Mouse (Mus musculus): ENCODE data around the gene Fitm1.

The Fitm1 gene

DNA sequence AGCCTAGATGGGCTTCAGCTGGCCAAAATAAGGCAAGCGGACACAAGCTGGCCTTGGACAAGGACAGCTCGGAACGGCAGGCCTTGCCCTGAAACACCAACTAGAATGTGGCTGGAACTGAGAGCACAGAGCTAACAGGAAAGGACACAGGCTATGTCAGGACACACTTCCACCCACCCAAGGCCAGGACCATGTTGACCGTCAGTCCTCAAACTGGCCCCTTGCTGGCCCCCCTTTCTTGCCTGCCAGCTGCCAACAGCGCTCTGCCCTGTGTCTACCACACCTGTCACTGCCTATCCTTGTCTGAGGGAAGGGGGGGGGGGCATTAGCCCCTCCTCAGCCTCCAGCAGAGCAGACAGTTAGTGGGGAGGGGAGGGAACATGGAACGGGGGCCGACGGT is at the start of gene Fitm1:
Fitm1 (plus strand) TSS at position 316 of the 400 bp plus-strand sequence.
- no peak for DNase-seq (ENCODE audit: low spot score)

GRCm38 (mm10) chr14:55526674-55527073 is 48.7 kb upstream of the Fitm1 start:
- no peak for DNase-seq (ENCODE audit: low spot score)

- no peak for DNase-seq (ENCODE audit: low spot score)
These were observed 47.5 kb upstream of the Fitm1 start for GRCm38 (mm10) chr14:55527940-55528339.

- no peak for DNase-seq (ENCODE audit: low spot score)
These were observed 39.2 kb upstream of the Fitm1 start for GRCm38 (mm10) chr14:55536116-55536745.

DNA sequence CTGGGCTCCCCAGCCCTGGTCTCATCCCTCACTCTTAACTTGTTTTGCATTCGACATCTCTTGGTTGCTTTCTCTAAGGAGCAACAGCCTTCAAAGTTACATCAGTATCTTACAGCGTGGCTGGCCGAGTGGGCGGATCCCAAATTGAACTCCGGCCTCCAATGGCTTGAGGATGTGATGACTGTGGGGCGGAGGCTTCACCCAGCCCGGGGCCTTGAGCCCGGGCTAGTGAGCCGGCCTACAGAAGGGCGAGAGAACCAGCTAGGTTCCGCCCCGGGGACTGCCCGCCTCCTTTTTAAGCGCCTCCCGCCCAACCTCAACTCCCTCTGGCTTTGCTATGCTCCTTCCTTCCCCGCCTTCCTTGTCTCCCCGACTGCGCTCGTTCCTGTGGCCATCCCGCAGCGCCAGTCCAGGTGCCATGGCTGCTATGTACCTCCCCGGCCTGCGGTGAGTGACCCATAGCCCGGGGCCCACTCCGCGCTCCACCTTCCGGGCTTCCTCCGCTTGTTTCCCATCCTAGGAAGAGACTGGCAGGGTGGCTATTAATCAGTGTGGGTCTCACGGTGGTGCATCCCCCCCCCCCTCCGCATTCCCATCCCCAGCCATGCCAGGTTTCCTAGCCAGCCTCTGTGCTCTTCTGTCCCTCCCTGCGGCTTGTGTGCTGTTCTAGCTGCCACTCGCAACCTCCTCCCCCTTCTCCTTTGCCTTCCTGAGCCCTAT is 35.2 kb upstream of the Fitm1 start, which contains the start of gene Pck2:
Pck2 (plus strand) TSS at position 200 of the 720 bp plus-strand sequence.
- peak; percentile 93 for DNase-seq (ENCODE audit: low spot score)

- peak; percentile 77 for DNase-seq (ENCODE audit: low spot score)
These were observed 34.6 kb upstream of the Fitm1 start for GRCm38 (mm10) chr14:55540787-55541321.

- DNase-seq (ENCODE audit: low spot score) = no peak
These were observed 33.1 kb upstream of the Fitm1 start for GRCm38 (mm10) chr14:55542268-55542667.

DNA sequence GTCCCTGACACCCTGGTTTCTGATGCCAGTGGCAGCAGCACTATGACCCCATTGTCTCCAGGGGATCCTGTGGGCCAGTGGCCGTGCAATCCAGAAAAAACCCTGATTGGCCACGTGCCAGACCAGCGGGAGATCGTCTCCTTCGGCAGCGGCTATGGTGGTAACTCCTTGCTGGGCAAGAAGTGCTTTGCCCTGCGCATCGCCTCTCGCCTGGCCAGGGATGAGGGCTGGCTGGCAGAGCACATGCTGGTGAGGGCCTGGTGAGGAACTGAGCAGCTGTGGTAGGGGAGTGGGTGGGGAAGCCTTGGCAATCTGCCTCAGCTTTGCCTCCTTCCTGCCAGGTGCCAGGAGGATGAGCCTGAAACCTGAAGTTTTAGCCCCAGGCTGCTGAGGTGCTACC is 31.1 kb upstream of the Fitm1 start:
- no peak for DNase-seq (ENCODE audit: low spot score)

DNA sequence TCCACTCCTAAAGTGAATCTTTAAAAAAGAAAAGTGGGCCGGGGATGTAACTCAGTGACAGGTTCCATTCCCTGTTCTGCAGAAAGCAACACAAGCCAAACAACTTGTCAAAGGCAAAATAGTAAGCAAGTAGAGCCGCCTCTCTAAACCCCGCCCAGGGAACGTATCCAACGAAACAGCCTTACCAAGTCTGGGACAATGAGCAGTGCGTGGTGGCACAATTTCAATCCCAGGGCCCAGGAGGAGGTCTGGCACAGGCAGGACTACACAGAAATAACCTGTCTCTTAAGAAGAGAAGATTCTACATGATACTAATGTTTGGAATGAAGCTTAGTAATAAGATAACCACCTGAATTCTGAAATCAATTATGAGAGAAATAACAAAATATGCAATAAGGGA is 25.2 kb upstream of the Fitm1 start:
- no peak for DNase-seq (ENCODE audit: low spot score)

- no peak for DNase-seq (ENCODE audit: low spot score)
These were observed 24.1 kb upstream of the Fitm1 start for GRCm38 (mm10) chr14:55551347-55551746.

GRCm38 (mm10) chr14:55551794-55552193 is 23.6 kb upstream of the Fitm1 start:
- DNase-seq (ENCODE audit: low spot score) = no peak

- no peak for DNase-seq (ENCODE audit: low spot score)
These were observed 20.8 kb upstream of the Fitm1 start for GRCm38 (mm10) chr14:55554635-55555034.

DNA sequence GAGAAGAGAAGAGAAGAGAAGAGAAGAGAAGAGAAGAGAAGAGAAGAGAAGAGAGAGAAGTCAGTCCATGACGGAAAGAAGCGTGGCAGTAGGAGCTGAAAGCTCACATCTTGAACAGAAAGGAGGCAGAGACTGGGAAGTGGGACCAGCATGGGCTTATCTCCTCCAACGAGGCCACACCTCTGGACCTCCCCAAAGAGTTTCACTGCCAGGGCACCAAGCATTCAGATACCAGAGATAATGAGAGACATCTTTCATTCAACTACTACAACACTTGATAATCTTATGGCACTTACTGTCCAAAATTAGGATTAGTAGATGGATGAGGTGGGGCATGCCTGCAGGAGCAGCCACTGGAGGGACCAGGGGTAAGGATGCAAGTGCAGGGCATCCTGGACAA is 19.6 kb upstream of the Fitm1 start:
- DNase-seq (ENCODE audit: low spot score) = no peak

- DNase-seq (ENCODE audit: low spot score) = peak; percentile 63
These were observed 18.4 kb upstream of the Fitm1 start for GRCm38 (mm10) chr14:55557003-55557402.

- no peak for DNase-seq (ENCODE audit: low spot score)
These were observed 17.8 kb upstream of the Fitm1 start for GRCm38 (mm10) chr14:55557587-55557986.

DNA sequence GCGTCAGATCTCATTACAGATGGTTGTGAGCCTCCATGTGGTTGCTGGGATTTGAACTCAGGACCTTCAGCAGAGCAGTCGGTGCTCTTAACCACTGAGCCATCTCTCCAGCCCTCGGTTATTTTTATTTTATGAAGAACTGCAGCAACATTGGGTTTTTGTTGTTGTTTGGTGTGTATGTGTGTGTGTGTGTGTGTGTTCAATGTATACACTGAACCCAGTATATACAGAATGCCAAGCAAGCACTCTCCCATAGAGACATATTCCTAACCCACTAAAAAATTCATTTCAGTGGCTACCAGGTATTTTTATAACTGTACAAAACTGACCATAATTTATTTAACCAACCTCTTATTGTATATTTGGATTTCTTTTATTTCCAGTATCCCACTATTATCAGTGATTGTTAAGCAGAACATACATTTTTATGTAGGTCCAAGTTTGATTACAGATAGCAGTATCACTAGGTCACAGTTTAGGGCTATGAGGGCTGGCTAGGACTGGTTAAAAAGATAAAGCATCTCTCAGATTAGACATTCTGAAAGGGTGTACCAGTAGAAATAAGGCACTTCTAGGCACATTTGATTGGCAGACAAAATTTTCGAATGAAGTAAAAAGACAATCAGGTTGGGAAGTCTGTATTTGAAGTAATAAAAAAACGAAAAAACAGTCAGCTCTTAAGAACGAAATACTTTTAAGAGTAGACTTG is 16.5 kb upstream of the Fitm1 start:
- no peak for DNase-seq (ENCODE audit: low spot score)

GRCm38 (mm10) chr14:55559799-55560201 is 15.6 kb upstream of the Fitm1 start, which contains the start of gene Dcaf11:
Gene Dcaf11, plus strand, starts transcription at chr14:55560006.
- peak; percentile 84 for DNase-seq (ENCODE audit: low spot score)

- peak; percentile 99 for DNase-seq (ENCODE audit: low spot score)
These were observed 15.0 kb upstream of the Fitm1 start, which contains the start of gene A730061H03Rik for GRCm38 (mm10) chr14:55560202-55561073. Gene A730061H03Rik, minus strand, starts transcription at chr14:55560406.

DNA sequence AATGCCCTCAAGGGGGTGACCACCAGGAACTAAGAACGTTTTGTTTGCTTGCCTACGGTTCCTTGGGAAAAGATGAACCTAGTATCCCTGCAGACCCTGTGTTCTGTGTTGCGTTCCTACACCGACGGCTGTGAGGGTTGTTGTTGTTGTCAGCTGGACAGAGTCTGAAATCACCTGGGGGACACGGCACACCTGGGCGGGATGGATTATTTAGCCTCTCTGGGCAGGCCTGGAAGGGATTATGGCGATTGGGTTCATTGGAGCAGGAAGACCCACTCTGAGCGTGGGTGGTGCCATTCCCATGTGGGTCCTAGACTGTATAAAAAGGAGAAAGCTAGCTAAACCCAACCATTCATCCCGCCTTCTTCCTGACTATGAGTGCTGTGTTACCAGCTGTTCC is 13.6 kb upstream of the Fitm1 start:
- DNase-seq (ENCODE audit: low spot score) = no peak

GRCm38 (mm10) chr14:55563249-55563648 is 12.2 kb upstream of the Fitm1 start:
- DNase-seq (ENCODE audit: low spot score) = no peak

DNA sequence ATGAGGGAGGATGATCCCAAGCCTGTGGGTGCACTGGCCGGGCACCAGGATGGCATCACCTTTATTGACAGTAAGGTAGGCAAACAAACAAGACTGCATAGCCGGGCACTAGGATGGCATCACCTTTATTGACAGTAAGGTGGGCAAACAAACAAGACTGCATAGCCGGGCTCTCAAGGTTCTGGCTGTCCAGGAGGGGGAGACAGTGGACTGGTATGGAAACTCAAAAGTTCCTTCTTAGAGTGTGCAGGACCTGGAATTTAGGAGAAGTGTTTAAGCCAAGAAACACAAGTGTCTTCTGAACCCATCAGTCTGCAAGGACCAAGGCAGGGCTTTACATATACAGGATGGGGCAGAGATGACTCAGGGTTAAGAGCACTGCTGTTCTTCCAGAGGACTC is 9.7 kb upstream of the Fitm1 start:
- DNase-seq (ENCODE audit: low spot score) = no peak

GRCm38 (mm10) chr14:55567496-55567895 is 7.9 kb upstream of the Fitm1 start:
- DNase-seq (ENCODE audit: low spot score) = no peak

Measured in ovary, adult 18-20 months (tissue).